Mouse (Mus musculus): ENCODE measurements around the gene Hexim2. TPM values are rescaled to one million over a fixed set of nuclear protein-coding genes. Genes with fewer than 3 reads are reported as not detected.

The Hexim2 gene
- total RNA-seq, 2 experiments from 2014 or later: 14.4 to 16.9 TPM

DNA sequence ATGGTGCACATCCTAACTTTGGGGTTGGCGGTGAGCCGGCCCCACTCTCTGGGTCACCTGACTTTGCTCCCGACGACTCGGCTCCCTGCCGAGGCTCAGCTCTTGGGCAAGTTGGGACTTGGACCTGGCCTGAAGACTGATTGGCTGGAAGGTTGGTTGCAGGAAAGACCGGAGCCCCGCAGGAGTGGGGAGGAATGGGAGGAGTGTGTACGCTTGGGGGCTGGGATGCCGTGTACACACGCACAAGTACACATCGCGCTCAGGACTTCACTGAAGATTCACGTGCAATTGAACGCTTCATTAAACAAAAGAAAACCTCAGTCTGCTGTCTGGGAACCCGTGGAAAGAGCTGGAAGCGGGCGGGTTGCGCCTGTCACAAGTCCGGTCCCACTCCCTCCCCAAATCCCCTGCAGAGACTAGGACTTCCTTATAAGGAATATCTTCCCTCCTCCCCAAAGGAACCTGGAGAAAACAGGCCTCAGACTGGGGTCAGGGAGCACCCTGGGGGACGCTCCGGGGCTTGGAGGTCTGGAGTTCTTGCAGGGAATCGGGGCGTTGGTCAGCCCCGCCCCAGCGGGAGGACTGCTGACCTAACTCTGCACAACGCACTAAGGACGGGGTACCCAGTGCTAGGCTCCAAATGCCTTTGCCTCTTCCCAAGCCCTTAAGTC is 20.2 kb upstream of the Hexim2 start:
- DNase-seq (ENCODE audit: low spot score in 2 of 2): peak; percentile 54 to 61

DNA sequence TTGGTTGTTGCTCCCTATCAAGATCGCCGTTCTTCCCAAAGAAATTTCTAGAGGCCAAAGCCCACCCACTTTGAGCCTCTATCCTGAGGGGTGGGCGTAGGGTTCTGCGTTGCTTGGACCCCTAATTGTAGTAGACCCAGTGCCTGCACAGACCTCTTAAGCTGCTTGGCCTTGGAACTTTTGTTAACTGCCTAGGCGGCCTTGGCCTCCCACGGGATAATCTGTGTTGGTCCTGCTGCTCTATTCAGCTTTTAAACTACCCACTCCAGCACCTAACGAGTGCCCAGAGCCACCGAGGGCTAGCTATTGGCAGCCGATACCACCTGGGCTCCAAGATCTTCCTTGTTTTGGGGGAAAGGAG is 19.7 kb upstream of the Hexim2 start:
- no peak for DNase-seq (ENCODE audit: low spot score in 2 of 2)

DNA sequence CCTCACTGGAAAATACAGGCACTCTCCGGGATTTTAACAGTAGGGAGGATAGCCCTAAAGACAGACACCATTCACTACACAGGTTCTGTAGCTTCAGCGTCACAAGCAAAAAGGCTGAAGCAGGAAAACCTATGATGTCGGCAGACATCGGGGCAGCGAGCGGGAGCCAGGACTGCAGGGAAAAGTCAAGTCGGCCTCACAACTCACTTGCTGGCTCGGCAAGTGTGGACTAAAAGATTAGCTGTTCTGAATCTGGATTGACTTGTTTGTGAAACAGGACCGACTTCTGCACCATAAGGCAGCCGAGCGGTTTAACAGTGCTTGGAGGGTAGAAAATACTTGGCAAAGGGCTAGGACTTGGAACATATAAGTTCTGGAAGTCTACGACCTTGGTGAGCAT is 19.2 kb upstream of the Hexim2 start:
- DNase-seq (ENCODE audit: low spot score in 2 of 2): no peak

DNA sequence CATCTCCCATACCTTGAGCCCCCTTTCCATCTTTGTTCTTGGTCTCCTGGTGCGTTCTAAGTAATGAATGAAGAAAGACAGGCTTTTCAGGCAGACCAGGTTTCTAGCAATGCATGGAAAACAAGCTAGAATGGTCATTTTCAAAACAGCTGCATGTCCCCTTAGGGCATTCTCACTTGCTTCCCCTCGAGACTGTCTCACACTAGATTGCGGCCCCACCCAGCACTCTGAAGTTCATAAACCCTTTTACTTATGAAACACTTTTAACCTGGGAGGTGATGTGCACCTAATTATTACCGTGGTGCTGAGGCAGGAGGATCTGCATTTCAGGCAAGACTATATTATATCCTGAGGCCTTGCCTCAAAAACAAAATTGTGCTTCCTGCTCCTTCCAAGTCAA is 18.5 kb upstream of the Hexim2 start:
- no peak for DNase-seq (ENCODE audit: low spot score in 2 of 2)

DNA sequence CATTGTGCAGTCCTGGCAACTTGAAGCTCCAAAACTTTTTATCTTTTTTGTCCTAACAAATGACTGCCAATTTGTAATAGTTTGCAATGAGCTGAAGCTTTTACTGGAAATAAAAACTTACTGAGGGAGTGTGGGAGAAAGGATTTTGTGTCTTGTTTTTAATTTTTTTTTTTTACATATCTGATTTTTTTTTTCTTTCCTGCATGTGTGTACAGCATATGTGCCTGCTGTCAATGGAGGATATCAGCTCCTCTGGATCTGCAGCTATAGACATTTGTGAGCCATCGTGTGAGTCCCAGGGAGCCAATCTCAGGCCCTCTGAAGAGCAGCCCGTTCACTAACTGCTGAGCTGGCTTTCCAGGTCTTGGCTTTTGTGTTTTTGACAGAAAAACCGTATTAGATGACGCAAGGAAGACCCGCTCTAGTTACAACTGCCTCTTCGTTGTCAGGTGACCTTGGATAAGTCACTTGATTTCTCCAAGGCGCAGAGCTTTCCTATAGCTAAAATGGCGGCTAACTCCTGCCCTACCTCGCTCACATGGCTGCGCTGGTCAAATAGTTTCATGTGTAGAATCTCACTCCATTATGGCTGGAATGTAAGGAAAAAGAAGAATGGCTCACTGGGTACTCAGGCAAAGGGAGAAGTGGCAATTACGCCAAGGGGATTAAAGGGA is 17.8 kb upstream of the Hexim2 start:
- no peak for DNase-seq (ENCODE audit: low spot score in 2 of 2)

DNA sequence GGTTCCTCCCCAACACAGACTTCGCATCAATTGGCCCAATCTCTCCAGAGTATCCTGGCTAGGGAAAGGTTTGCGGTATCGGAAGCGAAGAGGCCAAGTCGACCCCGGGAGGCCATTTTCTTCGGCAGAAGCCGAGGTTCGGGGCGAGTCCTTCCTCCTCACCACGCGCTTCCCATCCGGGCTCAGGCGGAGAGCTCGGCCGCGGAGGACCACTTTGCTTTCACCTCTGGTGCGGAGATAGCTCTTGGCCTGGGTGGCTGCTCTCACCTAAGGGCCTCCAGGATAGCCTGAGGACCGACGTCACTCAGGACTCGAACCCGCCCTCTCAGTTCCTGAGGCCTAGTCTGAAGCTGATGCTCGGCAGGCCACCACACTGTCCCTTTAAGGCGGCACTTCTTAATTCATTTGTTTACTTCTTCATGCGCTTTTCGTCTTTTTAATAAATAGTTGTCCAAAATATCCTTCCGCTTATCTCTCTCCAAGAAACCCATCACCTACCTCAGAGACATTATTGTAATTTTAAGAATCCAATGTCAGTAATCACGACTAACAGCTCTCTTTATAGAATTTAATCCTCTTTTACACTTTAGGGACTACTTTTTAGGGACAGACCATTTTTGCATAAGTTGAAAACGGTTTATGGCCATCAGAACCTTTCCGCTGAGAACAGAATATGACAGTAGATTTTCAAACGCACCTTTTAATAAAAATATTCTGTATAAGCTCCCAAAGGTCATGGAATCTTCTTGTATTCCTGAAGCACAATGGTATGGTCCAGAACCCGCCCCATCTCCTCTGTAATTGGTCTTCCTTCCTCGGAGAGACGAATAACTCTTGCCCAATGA is 16.8 kb upstream of the Hexim2 start:
- peak; percentile 77 to 82 for DNase-seq (ENCODE audit: low spot score in 2 of 2)

DNA sequence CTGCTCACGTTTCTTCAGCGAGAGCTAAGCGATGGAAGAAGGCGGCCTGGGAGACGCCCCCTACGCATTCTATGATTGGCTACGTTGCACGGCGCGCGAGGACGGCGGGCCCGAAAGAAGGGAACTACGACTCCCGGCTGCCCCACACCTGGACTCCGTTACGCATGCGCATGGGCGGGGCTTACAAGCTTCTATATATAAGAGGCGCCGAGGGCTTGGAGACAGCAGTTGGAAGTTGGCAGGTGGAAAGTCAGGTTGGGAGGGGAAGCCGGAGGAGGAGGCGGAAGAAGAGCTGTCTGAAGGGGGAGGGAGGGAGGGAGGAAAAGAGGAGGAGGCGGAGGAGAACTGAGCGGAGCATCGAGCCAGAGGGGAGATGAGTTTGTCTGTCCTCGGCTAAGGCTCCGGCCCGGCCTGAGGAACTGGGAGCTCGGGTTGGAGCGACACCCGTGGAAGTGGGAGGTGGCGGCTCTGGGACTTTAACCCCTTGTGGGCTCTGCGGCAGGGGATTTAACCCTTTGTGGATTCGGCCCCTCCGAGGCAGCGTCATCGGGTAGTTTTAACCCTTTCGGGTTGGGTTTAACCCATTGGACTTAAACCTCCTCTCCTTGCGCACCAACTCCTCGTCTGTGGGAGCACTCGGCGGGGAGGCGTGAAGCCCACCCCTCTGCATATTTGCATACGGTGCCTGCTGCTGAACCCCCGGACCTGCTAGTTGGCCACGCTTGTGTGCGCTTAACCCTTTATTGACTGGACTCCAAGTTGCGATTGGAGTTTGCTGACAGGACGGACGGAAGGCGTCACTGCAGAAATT is 16.0 kb upstream of the Hexim2 start, which contains the start of gene Hexim1:
Hexim1 (plus strand) TSS at position 224 of the 811 bp plus-strand sequence.
- peak; percentile 100 for DNase-seq (ENCODE audit: low spot score in 2 of 2)

DNA sequence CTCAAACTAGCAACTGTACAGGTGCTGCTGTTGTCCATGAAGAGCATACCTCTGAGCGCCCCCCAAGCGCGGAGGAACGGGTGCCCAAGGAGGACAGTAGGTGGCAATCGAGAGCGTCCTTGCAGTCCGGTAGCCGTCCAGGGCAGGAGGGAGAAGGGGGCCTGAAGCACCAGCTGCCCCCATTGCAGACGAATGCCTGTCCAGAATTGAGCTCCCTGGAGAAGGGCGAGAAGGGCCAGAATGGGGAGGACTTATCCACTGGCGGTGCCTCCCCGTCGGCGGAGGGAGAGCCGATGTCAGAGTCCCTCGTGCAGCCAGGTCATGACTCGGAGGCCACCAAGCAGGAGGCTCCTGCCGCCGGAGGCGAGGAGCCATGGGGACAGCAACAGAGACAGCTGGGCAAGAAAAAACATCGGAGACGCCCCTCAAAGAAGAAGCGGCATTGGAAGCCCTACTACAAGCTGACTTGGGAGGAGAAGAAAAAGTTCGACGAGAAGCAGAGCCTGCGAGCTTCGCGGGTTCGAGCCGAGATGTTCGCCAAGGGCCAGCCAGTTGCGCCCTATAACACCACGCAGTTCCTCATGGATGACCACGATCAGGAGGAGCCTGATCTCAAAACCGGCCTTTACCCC is 15.2 kb upstream of the Hexim2 start:
- peak; percentile 78 to 85 for DNase-seq (ENCODE audit: low spot score in 2 of 2)

DNA sequence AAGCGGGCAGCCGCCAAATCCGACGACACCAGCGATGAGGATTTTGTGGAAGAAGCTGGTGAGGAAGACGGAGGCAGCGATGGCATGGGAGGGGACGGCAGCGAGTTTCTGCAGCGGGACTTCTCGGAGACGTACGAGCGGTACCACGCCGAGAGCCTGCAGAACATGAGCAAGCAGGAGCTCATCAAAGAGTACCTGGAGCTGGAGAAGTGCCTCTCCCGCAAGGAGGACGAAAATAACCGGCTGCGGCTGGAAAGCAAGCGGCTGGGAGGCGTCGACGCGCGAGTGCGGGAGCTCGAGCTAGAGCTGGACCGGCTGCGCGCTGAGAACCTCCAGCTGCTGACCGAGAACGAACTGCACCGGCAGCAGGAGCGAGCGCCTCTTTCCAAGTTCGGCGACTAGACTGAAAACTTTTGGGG is 14.6 kb upstream of the Hexim2 start:
- peak in 1 of 2 experiments; percentile 54 for DNase-seq (ENCODE audit: low spot score in 2 of 2)

DNA sequence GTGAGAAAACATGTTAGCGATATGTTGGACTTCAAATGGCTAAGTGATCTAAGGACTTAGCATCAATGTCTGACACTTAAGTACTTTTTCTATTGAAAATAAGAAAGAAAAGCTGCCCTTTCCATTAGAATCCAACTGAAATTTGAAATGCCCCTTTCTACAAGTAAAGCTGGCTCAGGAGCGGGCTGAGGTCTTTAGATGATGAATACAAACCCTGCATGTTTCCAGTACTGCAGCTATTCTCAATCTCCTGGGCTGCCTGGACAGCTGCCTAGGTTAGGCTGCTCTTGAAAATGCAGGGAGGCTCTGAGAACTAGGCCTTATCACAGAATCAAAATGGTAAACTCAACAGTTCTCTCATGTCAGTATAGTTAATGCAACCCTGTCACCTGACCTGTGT is 13.4 kb upstream of the Hexim2 start:
- no peak for DNase-seq (ENCODE audit: low spot score in 2 of 2)

DNA sequence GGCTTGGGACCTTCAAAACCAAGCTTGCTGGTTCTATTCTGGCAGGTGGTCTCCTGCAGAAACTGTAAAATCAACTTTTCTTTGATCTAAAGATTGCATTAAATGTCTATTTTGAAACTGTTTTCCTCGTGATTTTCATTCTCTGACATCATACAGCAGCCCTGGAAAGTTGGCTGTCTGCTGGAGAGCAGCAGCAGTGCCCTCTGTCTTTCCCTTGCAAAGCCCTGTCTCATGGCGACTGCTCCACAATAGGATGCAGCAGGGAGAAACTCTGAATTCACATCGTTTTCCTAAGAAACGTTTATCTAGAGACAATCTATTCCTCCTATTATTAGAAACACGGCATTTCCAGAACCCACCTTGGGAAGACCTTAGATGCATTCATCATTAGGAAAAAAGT is 12.6 kb upstream of the Hexim2 start:
- no peak for DNase-seq (ENCODE audit: low spot score in 2 of 2)

DNA sequence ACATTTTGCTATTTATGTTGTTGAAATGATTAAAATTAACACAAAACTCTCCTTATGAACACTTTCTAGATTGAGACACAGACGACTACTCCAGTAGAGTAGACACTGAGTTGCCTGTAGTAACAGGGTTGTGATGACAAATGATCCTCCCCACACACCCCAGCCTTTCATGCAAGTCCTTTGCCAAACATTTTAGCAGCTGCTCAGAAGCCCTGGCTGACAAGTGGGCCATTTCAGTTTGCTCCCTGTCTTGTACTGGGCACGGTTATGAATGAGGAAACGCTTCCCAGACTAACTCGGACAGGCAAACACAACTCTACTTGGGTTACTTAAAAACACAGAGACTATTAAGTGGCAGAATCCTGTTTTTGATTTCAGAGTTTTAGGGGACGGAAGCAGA is 11.9 kb upstream of the Hexim2 start:
- DNase-seq (ENCODE audit: low spot score in 2 of 2): no peak

DNA sequence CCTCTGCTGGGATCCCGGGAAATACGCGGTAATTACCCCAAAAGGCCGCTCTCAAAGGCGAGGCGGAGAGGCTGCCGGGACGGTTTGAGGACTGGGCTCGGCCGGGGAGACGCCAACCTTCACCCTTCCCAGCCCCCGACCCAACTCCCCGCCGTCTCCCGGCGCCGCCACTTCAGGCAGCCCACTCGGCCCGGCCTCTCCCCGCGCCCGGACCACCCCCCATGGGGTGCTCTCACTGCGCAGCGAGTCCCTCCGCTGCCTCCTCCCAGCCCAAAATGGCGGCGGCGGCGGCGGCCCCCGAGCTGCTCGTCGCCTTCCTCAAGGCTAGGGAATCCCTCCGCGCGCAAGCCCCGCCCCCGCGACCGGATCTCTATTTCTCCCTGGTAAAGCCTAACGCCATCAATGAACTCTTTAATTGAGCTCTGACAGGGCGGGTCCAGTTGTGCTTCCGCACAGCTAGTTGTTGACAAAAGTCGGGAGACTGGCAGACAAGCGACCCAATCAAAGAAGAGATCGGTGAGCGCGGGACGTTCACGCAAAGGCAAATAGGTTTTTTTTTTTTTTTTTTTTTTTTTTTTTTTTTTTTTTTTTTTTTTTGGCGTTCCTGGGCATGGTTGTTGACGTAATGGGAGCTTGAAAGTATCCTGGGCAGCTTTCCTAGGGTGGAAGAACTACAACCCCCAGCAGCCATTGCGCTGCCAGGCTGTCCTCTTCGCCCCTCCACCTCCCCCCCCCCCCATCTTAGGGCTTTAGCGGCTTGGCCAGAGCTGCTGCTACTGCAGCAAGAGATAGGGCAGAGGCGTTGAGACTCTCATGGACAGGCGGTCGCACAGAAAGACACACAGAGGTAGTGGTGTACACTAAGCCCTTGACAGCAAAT is 587 bp downstream of the Hexim2 start:
- peak; percentile 100 for DNase-seq (ENCODE audit: low spot score in 2 of 2)

DNA sequence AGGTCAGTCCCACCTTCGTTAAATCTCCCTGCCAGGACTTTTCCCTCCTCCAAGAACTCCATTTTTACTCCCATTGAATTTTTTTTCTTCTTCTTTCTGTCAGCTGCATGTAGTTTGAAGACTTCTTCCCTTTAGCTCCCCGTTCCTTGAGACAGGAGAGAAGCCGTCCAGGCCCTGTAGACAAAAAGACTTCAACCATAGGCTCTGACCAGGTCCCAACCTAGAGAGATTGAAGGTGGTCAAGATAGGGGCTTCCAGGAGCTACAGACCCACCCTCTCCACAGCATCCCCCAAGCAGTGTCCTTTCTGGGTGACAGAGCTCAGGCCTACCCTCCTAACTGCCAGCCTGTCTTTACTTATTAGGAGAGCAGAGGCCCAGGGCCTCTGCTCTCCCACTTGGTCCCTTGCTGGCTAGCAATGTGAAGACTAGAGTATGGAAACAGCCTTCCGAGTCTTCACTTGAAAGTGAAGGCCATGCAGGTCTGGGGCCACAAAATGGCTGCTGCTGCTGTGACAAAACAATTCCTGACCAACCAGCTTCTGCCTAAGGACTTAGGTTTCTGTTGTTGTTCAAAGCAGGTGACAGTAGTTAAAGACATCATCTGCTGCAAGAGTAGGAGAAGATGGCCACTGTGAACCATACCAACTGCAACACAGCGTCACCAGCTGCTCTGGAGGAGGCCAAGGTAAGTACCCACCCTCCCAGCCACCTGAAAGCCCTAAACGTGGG is 1.4 kb downstream of the Hexim2 start:
- no peak for DNase-seq (ENCODE audit: low spot score in 2 of 2)

DNA sequence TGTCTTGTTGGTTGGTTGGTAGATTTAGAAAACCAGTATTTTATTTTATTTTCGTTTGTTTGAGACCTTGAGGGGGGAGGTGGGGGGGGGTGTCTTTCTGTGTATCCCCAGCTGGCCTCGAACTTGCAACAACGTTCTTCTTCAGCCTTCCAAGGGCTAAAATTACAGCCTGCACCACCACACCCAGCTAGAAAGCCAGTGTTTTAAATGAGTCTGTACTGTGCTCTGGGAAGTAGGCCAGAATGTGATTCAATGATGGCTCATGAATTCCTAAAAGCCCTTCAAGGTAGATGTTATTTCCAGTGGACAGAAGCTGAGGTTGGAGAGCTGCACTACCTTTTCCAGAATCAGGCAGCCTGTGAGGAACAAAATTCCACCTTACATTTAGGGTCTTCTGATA is 2.0 kb downstream of the Hexim2 start:
- DNase-seq (ENCODE audit: low spot score in 2 of 2): no peak

DNA sequence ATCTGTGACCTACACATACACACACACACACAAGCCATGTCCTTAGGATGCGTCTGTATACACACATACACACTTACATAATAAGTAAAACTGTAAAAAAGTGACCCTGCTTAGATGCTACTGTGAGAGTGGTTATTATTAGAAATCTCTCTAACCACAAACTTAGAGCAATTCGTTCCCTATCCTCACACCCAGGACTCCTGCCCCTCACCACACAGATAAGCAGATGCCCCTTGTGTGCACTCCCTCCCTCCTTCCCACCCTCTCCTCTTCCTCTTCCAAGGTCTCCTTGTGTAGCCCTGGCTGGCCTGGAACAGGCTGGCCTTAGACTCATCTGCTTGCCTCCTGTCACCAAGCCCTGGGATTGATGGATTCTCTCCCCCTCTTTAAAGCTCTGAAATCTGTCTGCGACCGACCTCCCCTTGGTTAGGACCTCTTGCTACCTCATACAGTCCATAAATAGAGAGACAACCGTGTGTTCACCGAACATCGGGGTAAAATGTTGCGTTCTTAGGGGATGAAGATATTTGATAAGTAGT is 3.9 kb downstream of the Hexim2 start:
- DNase-seq (ENCODE audit: low spot score in 2 of 2): no peak

DNA sequence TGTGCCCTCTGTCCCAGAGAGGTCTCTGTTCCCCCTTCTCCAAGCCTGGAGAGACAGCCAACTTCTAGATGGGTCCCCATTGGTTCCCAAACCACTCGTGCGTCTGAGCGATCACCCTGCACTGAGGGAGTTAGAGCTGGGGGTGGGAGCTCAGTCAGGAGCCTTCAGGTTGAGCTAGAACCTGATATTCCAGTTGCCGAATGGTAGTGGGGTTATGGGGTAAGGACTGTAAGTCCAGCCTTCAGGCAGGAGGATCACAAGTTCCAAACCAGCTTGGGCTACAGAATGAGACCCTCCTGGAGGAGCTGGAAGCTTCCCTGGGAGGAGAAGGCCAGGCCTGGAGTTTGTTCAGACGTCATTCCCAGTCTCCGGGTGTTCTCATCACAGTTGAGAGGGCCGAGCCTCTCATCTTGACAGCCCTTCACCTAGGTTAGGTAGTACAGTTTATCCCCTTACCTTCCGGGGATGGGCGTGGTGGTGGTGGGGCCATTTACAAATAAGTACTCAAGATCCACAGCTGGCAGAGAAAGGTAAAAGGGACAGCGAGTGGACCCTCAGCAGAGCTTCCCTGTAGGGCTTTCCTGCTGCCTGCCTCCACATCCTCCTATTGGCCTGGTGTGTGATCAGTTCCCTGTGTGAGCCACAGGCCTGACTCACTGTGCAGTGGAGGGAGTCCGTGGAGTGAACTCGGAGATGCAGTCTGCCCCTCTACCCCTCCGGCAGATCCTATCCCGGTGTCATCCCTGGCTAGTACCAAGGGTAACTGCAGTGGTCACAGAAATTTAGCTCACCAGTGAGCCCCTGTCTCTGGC is 7.9 kb downstream of the Hexim2 start:
- DNase-seq (ENCODE audit: low spot score in 2 of 2): no peak

DNA sequence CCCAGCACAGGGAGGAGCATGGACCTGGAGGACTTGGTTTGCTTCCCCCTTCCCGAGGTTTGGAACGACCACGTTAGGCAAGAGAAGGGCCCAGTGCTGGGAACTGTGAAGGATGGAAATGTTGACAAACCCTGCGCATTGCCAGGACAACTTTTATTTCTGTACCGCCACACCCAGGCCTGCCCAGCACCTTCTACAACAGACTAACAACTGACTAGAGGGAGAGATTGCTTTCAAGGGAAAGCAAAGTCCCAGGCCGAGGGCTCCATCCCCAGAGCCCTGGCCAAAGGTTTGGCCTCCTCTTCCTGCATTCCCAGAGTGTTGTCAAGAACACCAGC is 8.5 kb downstream of the Hexim2 start:
- no peak for DNase-seq (ENCODE audit: low spot score in 2 of 2)
